ENCODE assay signal across 10 mouse cellular contexts in the genomic region with DNA sequence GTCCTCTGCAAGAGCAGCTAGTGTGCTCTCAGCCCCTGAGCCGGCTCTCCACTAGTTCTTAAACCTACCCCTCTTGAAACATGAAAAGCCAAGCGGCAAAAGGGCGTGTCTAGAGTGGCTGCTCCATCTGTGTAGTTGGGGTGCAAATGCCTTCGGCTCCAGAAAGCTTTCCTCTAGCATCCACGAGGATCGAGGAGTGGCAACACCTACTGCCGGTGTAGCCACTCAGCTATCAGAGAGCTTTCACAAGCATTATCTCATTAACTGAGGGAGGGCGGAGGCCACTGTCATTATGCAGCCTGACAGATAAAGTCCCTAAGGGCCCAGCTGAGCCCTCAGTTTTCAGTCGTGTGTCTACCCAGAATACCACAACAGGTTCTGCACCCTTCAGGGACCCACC. TPM values are rescaled to one million over a fixed set of nuclear protein-coding genes. Genes with fewer than 3 reads are reported as not detected.
A peak's percentile ranks its signal among the peaks of the same experiment; 100 is the strongest.
DNase-seq lines count a peak whose midpoint lies in the region; ATAC-seq and TF ChIP-seq lines count a peak whose summit lies in the region.
"Had no signal": no experiment of that assay in that cellular context is flagged by ENCODE, and none has a peak within 500 bp of the region (broad histone marks: within the 10 kb centered on the region; RNA-seq: fewer than 3 reads in every experiment).

No protein-coding gene starts in this region.

- no peak for ATAC-seq in midbrain, embryonic 15.5 days (replicated peaks)
- no peak for ATAC-seq in limb, embryonic 14.5 days (ENCODE audit: low FRiP score, low read depth)
- ATAC-seq: midbrain, embryonic 13.5 days had no signal

- peak; percentile 36 to 51 for DNase-seq in cerebellum, postnatal 14 days
- no peak for DNase-seq in cerebellum, postnatal 36 days
- no peak for DNase-seq in midbrain, embryonic 10.5 days (ENCODE audit: low spot score)
- peak; percentile 10 for DNase-seq in limb, embryonic 14.5 days (ENCODE audit: low spot score)
- peak; percentile 63 to 81 for DNase-seq in lung, postnatal 4 days
- DNase-seq in kidney, postnatal 36 days = no peak
- DNase-seq in adrenal gland, adult (ENCODE audit: inconsistent age in 2 of 2, low spot score in 1 of 2) = no peak
- DNase-seq: right cerebral cortex, postnatal 25 days had no signal

- TF ChIP-seq POLR2A in limb, embryonic 14.5 days (IDR thresholded peaks at IDR 0.05; ENCODE audit: borderline replicate concordance, extremely low read depth, insufficient read depth, insufficient read length) = no peak

- WGBS in midbrain, embryonic 10.5 days = 55% methylated on average over 9 of the region's 9 CpGs
- WGBS in midbrain, embryonic 15.5 days = 32% methylated on average over 9 of the region's 9 CpGs
- 30% methylated on average over 9 of the region's 9 CpGs for WGBS in limb, embryonic 14.5 days

- peak overlapping the region; percentile 9; the same call in 1 of the 2 replicates for H3K4me3 ChIP-seq in midbrain, embryonic 10.5 days
- H3K4me3 ChIP-seq in midbrain, embryonic 15.5 days = no peak overlapping the region
- H3K4me3 ChIP-seq in limb, embryonic 14.5 days (replicated peaks; ENCODE audit: low read length) = no peak overlapping the region
- H3K4me3 ChIP-seq: midbrain, embryonic 13.5 days had no signal

- H3K4me2 ChIP-seq in midbrain, embryonic 15.5 days = no peak overlapping the region
- H3K4me2 ChIP-seq in limb, embryonic 14.5 days (replicated peaks; ENCODE audit: low read depth, low read length, severe bottlenecking) = no peak overlapping the region
- H3K4me2 ChIP-seq: midbrain, embryonic 13.5 days had no signal

- no peaks in the 10 kb centered on the region for H3K9me3 ChIP-seq in midbrain, embryonic 10.5 days (replicated peaks)
- H3K9me3 ChIP-seq in midbrain, embryonic 15.5 days = no peaks in the 10 kb centered on the region
- no peaks in the 10 kb centered on the region for H3K9me3 ChIP-seq in limb, embryonic 14.5 days (ENCODE audit: control insufficient read depth, low read length)
- H3K9me3 ChIP-seq: midbrain, embryonic 13.5 days had no signal

- H3K27ac ChIP-seq in midbrain, embryonic 10.5 days (replicated peaks) = no peak overlapping the region
- no peak overlapping the region for H3K27ac ChIP-seq in midbrain, embryonic 15.5 days
- no peak overlapping the region for H3K27ac ChIP-seq in limb, embryonic 14.5 days (replicated peaks; ENCODE audit: low read depth, low read length)
- H3K27ac ChIP-seq: midbrain, embryonic 13.5 days had no signal

- no peak overlapping the region for H3K9ac ChIP-seq in midbrain, embryonic 15.5 days
- no peak overlapping the region for H3K9ac ChIP-seq in limb, embryonic 14.5 days (ENCODE audit: low read depth, low read length, severe bottlenecking)
- H3K9ac ChIP-seq: midbrain, embryonic 13.5 days had no signal

- peaks cover 49% of the 10 kb centered on the region for H3K27me3 ChIP-seq in midbrain, embryonic 10.5 days (ENCODE audit: low read depth, poor library complexity, severe bottlenecking)
- peaks cover 28% of the 10 kb centered on the region for H3K27me3 ChIP-seq in midbrain, embryonic 15.5 days (replicated peaks)
- H3K27me3 ChIP-seq in limb, embryonic 14.5 days (ENCODE audit: control insufficient read depth, insufficient read depth, low read length) = no peaks in the 10 kb centered on the region

- no peaks in the 10 kb centered on the region for H3K36me3 ChIP-seq in midbrain, embryonic 10.5 days
- no peaks in the 10 kb centered on the region for H3K36me3 ChIP-seq in midbrain, embryonic 15.5 days (replicated peaks)
- no peaks in the 10 kb centered on the region for H3K36me3 ChIP-seq in limb, embryonic 14.5 days (ENCODE audit: control insufficient read depth, insufficient read depth, low read length)
- H3K36me3 ChIP-seq: midbrain, embryonic 13.5 days had no signal

- peaks cover 63% of the 10 kb centered on the region for H3K4me1 ChIP-seq in midbrain, embryonic 10.5 days
- peaks cover 11% of the 10 kb centered on the region for H3K4me1 ChIP-seq in midbrain, embryonic 15.5 days
- peaks cover 43% of the 10 kb centered on the region for H3K4me1 ChIP-seq in limb, embryonic 14.5 days (ENCODE audit: control insufficient read depth, insufficient read depth, low read length)

RNA-seq across cellular contexts. Expression of a gene that starts 6.7 kb away (rescaled TPM):
- 2.5 and 3.3 TPM in 2 replicates for polyA plus RNA-seq in midbrain, embryonic 10.5 days (2016; fragmentation: Nextera tagmentation; extraction: Ambion mirVana)
- polyA plus RNA-seq in midbrain, embryonic 15.5 days (2015; fragmentation: Nextera tagmentation; extraction: Ambion mirVana) = 0.83 TPM in 2 replicates
- polyA plus RNA-seq in limb, embryonic 14.5 days (2012; rRNA removed) = 11.4 and 15.0 TPM in 2 replicates
- 5.0 and 5.5 TPM in 2 replicates for polyA plus RNA-seq in limb, embryonic 14.5 days (2014; fragmentation: Nextera tagmentation; extraction: Ambion mirVana)

RNA-seq across cellular contexts. Expression of a gene that starts 33.3 kb away (rescaled TPM):
- polyA plus RNA-seq in midbrain, embryonic 10.5 days (2016; fragmentation: Nextera tagmentation; extraction: Ambion mirVana) = 0.65 and 0.77 TPM in 2 replicates
- 1.5 and 3.0 TPM in 2 replicates for polyA plus RNA-seq in midbrain, embryonic 15.5 days (2015; fragmentation: Nextera tagmentation; extraction: Ambion mirVana)
- 0.38 and 0.85 TPM in 2 replicates for polyA plus RNA-seq in limb, embryonic 14.5 days (2012; rRNA removed)
- 1.2 and 1.4 TPM in 2 replicates for polyA plus RNA-seq in limb, embryonic 14.5 days (2014; fragmentation: Nextera tagmentation; extraction: Ambion mirVana)

RNA-seq across cellular contexts. Expression of a gene that starts 33.8 kb away (rescaled TPM):
- polyA plus RNA-seq in midbrain, embryonic 10.5 days (2016; fragmentation: Nextera tagmentation; extraction: Ambion mirVana) = not detected in 2 replicates
- 0.33 and 0.45 TPM in 2 replicates for polyA plus RNA-seq in midbrain, embryonic 15.5 days (2015; fragmentation: Nextera tagmentation; extraction: Ambion mirVana)
- 0.13 and 0.17 TPM in 2 replicates for polyA plus RNA-seq in limb, embryonic 14.5 days (2012; rRNA removed)
- polyA plus RNA-seq in limb, embryonic 14.5 days (2014; fragmentation: Nextera tagmentation; extraction: Ambion mirVana) = not detected in 2 replicates

RNA-seq across cellular contexts. Expression of a gene that starts 34.0 kb away (rescaled TPM):
- 2.5 and 2.8 TPM in 2 replicates for polyA plus RNA-seq in midbrain, embryonic 10.5 days (2016; fragmentation: Nextera tagmentation; extraction: Ambion mirVana)
- polyA plus RNA-seq in midbrain, embryonic 15.5 days (2015; fragmentation: Nextera tagmentation; extraction: Ambion mirVana) = 23.3 and 24.4 TPM in 2 replicates
- 12.1 and 12.3 TPM in 2 replicates for polyA plus RNA-seq in limb, embryonic 14.5 days (2012; rRNA removed)
- 11.7 and 13.4 TPM in 2 replicates for polyA plus RNA-seq in limb, embryonic 14.5 days (2014; fragmentation: Nextera tagmentation; extraction: Ambion mirVana)

RNA-seq across cellular contexts. Expression of a gene that starts 38.8 kb away (rescaled TPM):
- polyA plus RNA-seq in midbrain, embryonic 10.5 days (2016; fragmentation: Nextera tagmentation; extraction: Ambion mirVana) = 8.3 and 8.7 TPM in 2 replicates
- polyA plus RNA-seq in midbrain, embryonic 15.5 days (2015; fragmentation: Nextera tagmentation; extraction: Ambion mirVana) = 31.4 and 36.6 TPM in 2 replicates
- polyA plus RNA-seq in limb, embryonic 14.5 days (2012; rRNA removed) = 29.7 and 33.4 TPM in 2 replicates
- 18.7 and 25.5 TPM in 2 replicates for polyA plus RNA-seq in limb, embryonic 14.5 days (2014; fragmentation: Nextera tagmentation; extraction: Ambion mirVana)

Comparison
In these comparisons a context has a peak if more than half of its experiments do, and no peak if none do; other contexts are left out.
1. DNase-seq: peak in cerebellum, postnatal 14 days (2 of 2), limb, embryonic 14.5 days (single experiment) and lung, postnatal 4 days (2 of 2); none in cerebellum, postnatal 36 days (0 of 2), midbrain, embryonic 10.5 days (single experiment), kidney, postnatal 36 days (0 of 2) and adrenal gland, adult (0 of 2).